Mouse (Mus musculus) R1 (cell line): ENCODE measurements around the gene Best1.
A peak's percentile ranks its signal among the peaks of the same experiment; 100 is the strongest.

Experiments
- DNase-seq: peaks from one replicate; pipeline ENCODE4 v3.0.0-alpha.2; 2018; ENCODE audit warnings: low read depth, low spot score

Best1 gene

GRCm38 (mm10) chr19:10001206-10001969 is at the start of gene Best1, which contains the start of gene Rab3il1:
Gene Best1, minus strand, starts transcription at chr19:10001633.
Gene Rab3il1, plus strand, starts transcription at chr19:10001669.
- no peak for DNase-seq

GRCm38 (mm10) chr19:10050438-10050837 is 49.0 kb upstream of the Best1 start:
- no peak for DNase-seq

GRCm38 (mm10) chr19:10049533-10049932 is 48.1 kb upstream of the Best1 start:
- DNase-seq: no peak

GRCm38 (mm10) chr19:10046983-10047382 is 45.5 kb upstream of the Best1 start:
- no peak for DNase-seq

GRCm38 (mm10) chr19:10046346-10046745 is 44.9 kb upstream of the Best1 start:
- DNase-seq: no peak

GRCm38 (mm10) chr19:10045707-10046106 is 44.3 kb upstream of the Best1 start:
- no peak for DNase-seq

- DNase-seq: no peak
Observed at GRCm38 (mm10) chr19:10043643-10044042, 42.2 kb upstream of the Best1 start.

GRCm38 (mm10) chr19:10042816-10043215 is 41.4 kb upstream of the Best1 start:
- no peak for DNase-seq

GRCm38 (mm10) chr19:10042232-10042631 is 40.8 kb upstream of the Best1 start:
- DNase-seq: no peak

GRCm38 (mm10) chr19:10041388-10042148 is 40.1 kb upstream of the Best1 start, which contains the start of gene Fads3:
Gene Fads3, plus strand, starts transcription at chr19:10041569.
- DNase-seq: peak; percentile 30

GRCm38 (mm10) chr19:10040866-10041387 is 39.5 kb upstream of the Best1 start:
- no peak for DNase-seq

- peak; percentile 70 for DNase-seq
Observed at GRCm38 (mm10) chr19:10039615-10040014, 38.2 kb upstream of the Best1 start.

GRCm38 (mm10) chr19:10038910-10039309 is 37.5 kb upstream of the Best1 start:
- DNase-seq: no peak

- no peak for DNase-seq
Observed at GRCm38 (mm10) chr19:10038364-10038763, 36.9 kb upstream of the Best1 start.

- DNase-seq: no peak
Observed at GRCm38 (mm10) chr19:10037534-10037933, 36.1 kb upstream of the Best1 start.

GRCm38 (mm10) chr19:10034785-10035447 is 33.5 kb upstream of the Best1 start:
- DNase-seq: peak; percentile 76

- no peak for DNase-seq
Observed at GRCm38 (mm10) chr19:10034356-10034755, 32.9 kb upstream of the Best1 start.

- peak; percentile 77 for DNase-seq
Observed at GRCm38 (mm10) chr19:10033211-10033973, 32.0 kb upstream of the Best1 start.

- no peak for DNase-seq
Observed at GRCm38 (mm10) chr19:10029746-10030145, 28.3 kb upstream of the Best1 start.

GRCm38 (mm10) chr19:10025169-10025875 is 23.9 kb upstream of the Best1 start:
- DNase-seq: no peak
